Mouse (Mus musculus) stomach, embryonic 15.5 days (tissue): ENCODE data around the gene Cend1. TPM values are rescaled to one million over a fixed set of nuclear protein-coding genes. Genes with fewer than 3 reads are reported as not detected.
A peak's percentile ranks its signal among the peaks of the same experiment; 100 is the strongest.

Experiments
- ATAC-seq: fragments of 200-750 bp; cut with Nextera tagmentation; 2 replicates; pipeline ENCODE4 v1.8.0; 2017; ENCODE audit warnings: low read depth, moderate number of reproducible peaks, moderate TSS enrichment; ENCODE audit not compliant: insufficient read depth, low FRiP score
- H3K27ac ChIP-seq: fragments of 300-500 bp; sonication (generic); 2 replicates; pipeline ENCODE4 v1.5.1; 2015; ENCODE audit warnings: mild to moderate bottlenecking, inconsistent platforms
- H3K27me3 ChIP-seq: fragments of 300-500 bp; sonication (generic); replicated peaks from 2 replicates; pipeline ENCODE4 v1.6.1; 2015; ENCODE audit warnings: inconsistent platforms
- H3K36me3 ChIP-seq: fragments of 300-500 bp; sonication (generic); 2 replicates; pipeline ENCODE4 v1.6.1; 2015; ENCODE audit warnings: inconsistent platforms
- H3K4me1 ChIP-seq: fragments of 300-500 bp; sonication (generic); 2 replicates; pipeline ENCODE4 v1.6.1; 2015; ENCODE audit warnings: inconsistent platforms
- H3K4me2 ChIP-seq: fragments of 300-500 bp; sonication (generic); 2 replicates; pipeline ENCODE4 v1.6.1; 2015; ENCODE audit warnings: mild to moderate bottlenecking, inconsistent platforms
- H3K4me3 ChIP-seq: fragments of 300-500 bp; sonication (generic); replicated peaks from 2 replicates; pipeline ENCODE4 v1.5.1; 2015; ENCODE audit warnings: inconsistent platforms
- H3K9ac ChIP-seq: fragments of 300-500 bp; sonication (generic); 2 replicates; pipeline ENCODE4 v1.6.1; 2015; ENCODE audit warnings: inconsistent platforms
- H3K9me3 ChIP-seq: fragments of 300-500 bp; sonication (generic); 2 replicates; pipeline ENCODE4 v1.6.1; 2016; ENCODE audit warnings: inconsistent platforms
- WGBS: fragments of 180-500 bp; shearing (Covaris S2); methylation state at CpG from one replicate; pipeline ENCODE4 v1.1.7; 2015; 5-methylcytosine and 5-hydroxymethylcytosine counted together
- polyA plus RNA-seq: library from polyadenylated mRNA; unstranded; fragments of >200 nt; fragmentation: Nextera tagmentation; extraction: Ambion mirVana; gene quantifications from 2 replicates; pipeline ENCODE4 v1.2.1, GENCODE M21; 2015

Gene Cend1
- 2.5 TPM in 2 replicates for polyA plus RNA-seq

GRCm38 (mm10) chr7:141429310-141429709, at the start of gene Cend1:
Gene Cend1, minus strand, starts transcription at chr7:141429491.
- Histone ChIP-seq H3K27me3 (no peaks in the 10 kb centered on the region), H3K4me1 (peaks cover 28% of the 10 kb centered on the region), H3K36me3 (peaks cover 9% of the 10 kb centered on the region), H3K9me3 (no peaks in the 10 kb centered on the region), H3K4me2 (peak within 1 kb of the TSS; percentile 34), H3K27ac (no peak within 1 kb of the TSS), H3K9ac (no peak within 1 kb of the TSS), H3K4me3 (0 out of 2 replicates have a peak within 1 kb of the TSS, but pooled peaks have one; percentile 12)
- ATAC-seq, result peak; percentile 70
- WGBS, result 4% methylated on average over 19 of the region's 19 CpGs

GRCm38 (mm10) chr7:141478270-141478748, 49.0 kb upstream of the Cend1 start:
- H3K9me3 ChIP-seq, result no peaks in the 10 kb centered on the region
- no peak overlapping the region for H3K9ac ChIP-seq
- peak overlapping the region; percentile 86 for H3K4me2 ChIP-seq
- ATAC-seq, result no peak
- no peak overlapping the region for H3K27ac ChIP-seq
- H3K27me3 ChIP-seq, result peaks cover 13% of the 10 kb centered on the region; the same call in 1 of the 2 replicates
- no peak overlapping the region for H3K4me3 ChIP-seq
- no peaks in the 10 kb centered on the region for H3K36me3 ChIP-seq
- peaks cover 56% of the 10 kb centered on the region for H3K4me1 ChIP-seq
- 55% methylated on average over 5 of the region's 5 CpGs for WGBS

GRCm38 (mm10) chr7:141477578-141478269, 48.4 kb upstream of the Cend1 start:
- peaks cover 56% of the 10 kb centered on the region for H3K4me1 ChIP-seq
- no peak for ATAC-seq
- H3K27ac ChIP-seq, result peak overlapping the region; percentile 96
- H3K4me2 ChIP-seq, result peak overlapping the region; percentile 86
- no peak overlapping the region for H3K9ac ChIP-seq
- no peaks in the 10 kb centered on the region; the same call in 1 of the 2 replicates for H3K36me3 ChIP-seq
- 25% methylated on average over 4 of the region's 4 CpGs for WGBS
- H3K9me3 ChIP-seq, result no peaks in the 10 kb centered on the region
- H3K27me3 ChIP-seq, result peaks cover 12% of the 10 kb centered on the region; the same call in 1 of the 2 replicates
- H3K4me3 ChIP-seq, result peak overlapping the region; percentile 94; the same call in 1 of the 2 replicates

- no peak for ATAC-seq
- H3K4me1 ChIP-seq, result peaks cover 48% of the 10 kb centered on the region
- 3% methylated on average over 7 of the region's 7 CpGs for WGBS
Measured at GRCm38 (mm10) chr7:141476981-141477370, 47.7 kb upstream of the Cend1 start.

GRCm38 (mm10) chr7:141476226-141476980, 47.1 kb upstream of the Cend1 start:
- peaks cover 42% of the 10 kb centered on the region for H3K4me1 ChIP-seq

More at GRCm38 (mm10) chr7:141476981-141477370, 47.7 kb upstream of the Cend1 start:
- H3K27ac ChIP-seq, result peak overlapping the region; percentile 96
- H3K27me3 ChIP-seq, result 0 out of 2 replicates have a peak, but pooled peaks cover 5% of the 10 kb centered on the region
- no peaks in the 10 kb centered on the region; the same call in 1 of the 2 replicates for H3K36me3 ChIP-seq
- H3K9me3 ChIP-seq, result no peaks in the 10 kb centered on the region
- 0 out of 2 replicates have a peak overlapping the region, but pooled peaks have one; percentile 22 for H3K9ac ChIP-seq
- peak overlapping the region; percentile 86 for H3K4me2 ChIP-seq
- H3K4me3 ChIP-seq, result peak overlapping the region; percentile 94

GRCm38 (mm10) chr7:141475805-141476158, 46.5 kb upstream of the Cend1 start:
- under 1% methylated on average over 12 of the region's 12 CpGs for WGBS
- peak overlapping the region; percentile 86 for H3K4me2 ChIP-seq
- peak overlapping the region; percentile 73 for H3K9ac ChIP-seq
- H3K9me3 ChIP-seq, result no peaks in the 10 kb centered on the region
- H3K4me3 ChIP-seq, result peak overlapping the region; percentile 94
- H3K27me3 ChIP-seq, result no peaks in the 10 kb centered on the region
- peak overlapping the region; percentile 96 for H3K27ac ChIP-seq
- peaks cover 36% of the 10 kb centered on the region for H3K4me1 ChIP-seq
- H3K36me3 ChIP-seq, result peaks cover 8% of the 10 kb centered on the region
- ATAC-seq, result no peak

More at GRCm38 (mm10) chr7:141476226-141476980, 47.1 kb upstream of the Cend1 start:
- peak overlapping the region; percentile 86 for H3K4me2 ChIP-seq
- H3K27me3 ChIP-seq, result no peaks in the 10 kb centered on the region
- peak overlapping the region; percentile 94 for H3K4me3 ChIP-seq
- H3K9me3 ChIP-seq, result no peaks in the 10 kb centered on the region
- H3K9ac ChIP-seq, result peak overlapping the region; percentile 22; the same call in 1 of the 2 replicates
- WGBS, result 0% methylated on average over 15 of the region's 17 CpGs
- H3K27ac ChIP-seq, result peak overlapping the region; percentile 96
- H3K36me3 ChIP-seq, result peaks cover 2% of the 10 kb centered on the region
- ATAC-seq, result peak; percentile 59

GRCm38 (mm10) chr7:141475011-141475804, 45.9 kb upstream of the Cend1 start, which contains the start of the genes Polr2l and Tspan4:
Gene Polr2l, minus strand, starts transcription at chr7:141475132.
Gene Tspan4, plus strand, starts transcription at chr7:141475240.
- Histone ChIP-seq H3K9me3 (no peaks in the 10 kb centered on the region), H3K9ac (peak within 1 kb of the TSS; percentile 73), H3K4me2 (peak within 1 kb of the TSS; percentile 86), H3K27ac (peak within 1 kb of the TSS; percentile 96), H3K4me1 (peaks cover 36% of the 10 kb centered on the region), H3K27me3 (no peaks in the 10 kb centered on the region), H3K36me3 (peaks cover 14% of the 10 kb centered on the region), H3K4me3 (peak within 1 kb of the TSS; percentile 94)
- peak; percentile 61 for ATAC-seq
- under 1% methylated on average over 87 of the region's 87 CpGs for WGBS

GRCm38 (mm10) chr7:141474160-141474559, 44.9 kb upstream of the Cend1 start:
- 8% methylated on average over 5 of the region's 5 CpGs for WGBS
- ATAC-seq, result no peak

GRCm38 (mm10) chr7:141472763-141473162, 43.5 kb upstream of the Cend1 start:
- Histone ChIP-seq H3K9me3 (no peaks in the 10 kb centered on the region), H3K4me1 (peaks cover 48% of the 10 kb centered on the region), H3K9ac (no peak overlapping the region), H3K4me3 (no peak overlapping the region), H3K36me3 (peaks cover 24% of the 10 kb centered on the region), H3K27ac (no peak overlapping the region), H3K27me3 (no peaks in the 10 kb centered on the region), H3K4me2 (no peak overlapping the region)
- WGBS, result 81% methylated on average over 6 of the region's 6 CpGs
- ATAC-seq, result no peak

More at GRCm38 (mm10) chr7:141474160-141474559, 44.9 kb upstream of the Cend1 start:
- Histone ChIP-seq H3K4me1 (peaks cover 42% of the 10 kb centered on the region), H3K36me3 (peaks cover 24% of the 10 kb centered on the region), H3K4me2 (peak overlapping the region; percentile 86), H3K4me3 (peak overlapping the region; percentile 94), H3K27me3 (no peaks in the 10 kb centered on the region), H3K9ac (peak overlapping the region; percentile 73), H3K27ac (0 out of 2 replicates have a peak overlapping the region, but pooled peaks have one; percentile 1), H3K9me3 (no peaks in the 10 kb centered on the region)

- Histone ChIP-seq H3K4me2 (no peak overlapping the region), H3K4me3 (no peak overlapping the region), H3K27ac (no peak overlapping the region), H3K27me3 (no peaks in the 10 kb centered on the region), H3K4me1 (peaks cover 42% of the 10 kb centered on the region), H3K9ac (no peak overlapping the region), H3K9me3 (no peaks in the 10 kb centered on the region), H3K36me3 (peaks cover 24% of the 10 kb centered on the region)
- no peak for ATAC-seq
- 75% methylated on average over 6 of the region's 6 CpGs for WGBS
Measured at GRCm38 (mm10) chr7:141472226-141472625, 42.9 kb upstream of the Cend1 start.

- WGBS, result 92% methylated on average over 1 of the region's 1 CpGs
- H3K27ac ChIP-seq, result no peak overlapping the region
- H3K4me1 ChIP-seq, result peaks cover 41% of the 10 kb centered on the region
Measured at GRCm38 (mm10) chr7:141471236-141471635, 41.9 kb upstream of the Cend1 start.

More at GRCm38 (mm10) chr7:141471236-141471635, 41.9 kb upstream of the Cend1 start:
- H3K4me3 ChIP-seq, result no peak overlapping the region
- H3K4me2 ChIP-seq, result no peak overlapping the region
- no peak for ATAC-seq
- peaks cover 24% of the 10 kb centered on the region for H3K36me3 ChIP-seq
- no peaks in the 10 kb centered on the region for H3K9me3 ChIP-seq
- H3K9ac ChIP-seq, result no peak overlapping the region
- no peaks in the 10 kb centered on the region for H3K27me3 ChIP-seq
